Mouse (Mus musculus): ENCODE measurements at regions not wholly inside any gene's neighbourhood (a gene's known extent, or its start where the extent isn't known, plus 50 kb on each side); places are given as distances from the start of the nearest gene placed in this dataset.

GRCm38 (mm10) chr7:136348309-136348708 is 546.1 kb upstream of the Mgmt start:
- no peak for DNase-seq (ENCODE audit: extremely low spot score, low spot score)

GRCm38 (mm10) chr7:136349651-136350050 is 544.8 kb upstream of the Mgmt start:
- DNase-seq (ENCODE audit: extremely low spot score, low spot score) = no peak

- DNase-seq (ENCODE audit: extremely low spot score, low spot score) = no peak
These were observed 537.4 kb upstream of the Mgmt start for GRCm38 (mm10) chr7:136357011-136357410.

GRCm38 (mm10) chr7:136365318-136366211 is 528.8 kb upstream of the Mgmt start:
- no peak for DNase-seq (ENCODE audit: extremely low spot score, low spot score)

GRCm38 (mm10) chr7:136377259-136377658 is 517.2 kb upstream of the Mgmt start:
- no peak for DNase-seq (ENCODE audit: extremely low spot score, low spot score)

GRCm38 (mm10) chr7:136377742-136378141 is 516.7 kb upstream of the Mgmt start:
- no peak for DNase-seq (ENCODE audit: extremely low spot score, low spot score)

GRCm38 (mm10) chr7:136378321-136378720 is 516.1 kb upstream of the Mgmt start:
- DNase-seq (ENCODE audit: extremely low spot score, low spot score) = no peak

- no peak for DNase-seq (ENCODE audit: extremely low spot score, low spot score)
These were observed 515.1 kb upstream of the Mgmt start for GRCm38 (mm10) chr7:136379319-136379718.

- no peak for DNase-seq (ENCODE audit: extremely low spot score, low spot score)
These were observed 514.7 kb upstream of the Mgmt start for GRCm38 (mm10) chr7:136379741-136380140.

- no peak for DNase-seq (ENCODE audit: extremely low spot score, low spot score)
These were observed 511.1 kb upstream of the Mgmt start for GRCm38 (mm10) chr7:136383296-136383695.

- DNase-seq (ENCODE audit: extremely low spot score, low spot score) = no peak
These were observed 506.7 kb upstream of the Mgmt start for GRCm38 (mm10) chr7:136387736-136388135.

- DNase-seq (ENCODE audit: extremely low spot score, low spot score) = peak; percentile 44
These were observed 504.3 kb upstream of the Mgmt start for GRCm38 (mm10) chr7:136390066-136390465.

- DNase-seq (ENCODE audit: extremely low spot score, low spot score) = no peak
These were observed 501.0 kb upstream of the Mgmt start for GRCm38 (mm10) chr7:136393454-136393853.

- no peak for DNase-seq (ENCODE audit: extremely low spot score, low spot score)
These were observed 498.6 kb upstream of the Mgmt start for GRCm38 (mm10) chr7:136395838-136396237.

- DNase-seq (ENCODE audit: extremely low spot score, low spot score) = no peak
These were observed 497.3 kb upstream of the Mgmt start for GRCm38 (mm10) chr7:136397101-136397500.

GRCm38 (mm10) chr7:136402688-136403597 is 491.5 kb upstream of the Mgmt start:
- no peak for DNase-seq (ENCODE audit: extremely low spot score, low spot score)

- no peak for DNase-seq (ENCODE audit: extremely low spot score, low spot score)
These were observed 489.0 kb upstream of the Mgmt start for GRCm38 (mm10) chr7:136405391-136405790.

- peak; percentile 51 for DNase-seq (ENCODE audit: extremely low spot score, low spot score)
These were observed 487.9 kb upstream of the Mgmt start for GRCm38 (mm10) chr7:136406258-136407100.

GRCm38 (mm10) chr7:136414808-136415207 is 479.6 kb upstream of the Mgmt start:
- no peak for DNase-seq (ENCODE audit: extremely low spot score, low spot score)

- DNase-seq (ENCODE audit: extremely low spot score, low spot score) = no peak
These were observed 477.1 kb upstream of the Mgmt start for GRCm38 (mm10) chr7:136417327-136417726.

GRCm38 (mm10) chr7:136423846-136424531 is 470.4 kb upstream of the Mgmt start:
- DNase-seq (ENCODE audit: extremely low spot score, low spot score) = no peak
